Mouse (Mus musculus) layer of hippocampus, adult 2 months (tissue): Measurements from ENCODE around the gene Sox14. TPM values are rescaled to one million over a fixed set of nuclear protein-coding genes. Genes with fewer than 3 reads are reported as not detected.

Experiments used
- DNase-seq, 2 experiments: peaks; one replicate each; pipeline ENCODE4 v3.0.0; 2022; ENCODE audit warnings: low spot score in 2 of 2
- H3K27ac ChIP-seq: fragments of 200-600 bp; 2 replicates; pipeline ENCODE4 v1.8.1; 2022
- H3K4me3 ChIP-seq: fragments of 200-600 bp; 2 replicates; pipeline ENCODE4 v1.8.1; 2022; ENCODE audit warnings: mild to moderate bottlenecking
- CTCF ChIP-seq: fragments of 200-600 bp; conservative IDR thresholded peaks from 2 replicates; pipeline ENCODE4 v1.8.1; 2022; ENCODE audit warnings: antibody characterized with exemption, mild to moderate bottlenecking, moderate library complexity
- long read RNA-seq, 2 experiments: library from polyadenylated mRNA; stranded (forward); transcript quantifications; one replicate each; pipeline ENCODE4 v2.0.0; 2021; ENCODE audit warnings: borderline mapping rate in 2 of 2
- total RNA-seq, 2 experiments: library from RNA; stranded (reverse); gene quantifications; 2 replicates each; pipeline ENCODE4 v1.2.3; 2021

Sox14 gene
- not detected for total RNA-seq
- long read RNA-seq, experiment 1, partial matches to known transcripts, result 0 of 1 reads
- long read RNA-seq, experiment 1, other reads (novel, unspliced or antisense), result 0 of 1 reads
- long read RNA-seq, experiment 2, result 0 reads

DNA sequence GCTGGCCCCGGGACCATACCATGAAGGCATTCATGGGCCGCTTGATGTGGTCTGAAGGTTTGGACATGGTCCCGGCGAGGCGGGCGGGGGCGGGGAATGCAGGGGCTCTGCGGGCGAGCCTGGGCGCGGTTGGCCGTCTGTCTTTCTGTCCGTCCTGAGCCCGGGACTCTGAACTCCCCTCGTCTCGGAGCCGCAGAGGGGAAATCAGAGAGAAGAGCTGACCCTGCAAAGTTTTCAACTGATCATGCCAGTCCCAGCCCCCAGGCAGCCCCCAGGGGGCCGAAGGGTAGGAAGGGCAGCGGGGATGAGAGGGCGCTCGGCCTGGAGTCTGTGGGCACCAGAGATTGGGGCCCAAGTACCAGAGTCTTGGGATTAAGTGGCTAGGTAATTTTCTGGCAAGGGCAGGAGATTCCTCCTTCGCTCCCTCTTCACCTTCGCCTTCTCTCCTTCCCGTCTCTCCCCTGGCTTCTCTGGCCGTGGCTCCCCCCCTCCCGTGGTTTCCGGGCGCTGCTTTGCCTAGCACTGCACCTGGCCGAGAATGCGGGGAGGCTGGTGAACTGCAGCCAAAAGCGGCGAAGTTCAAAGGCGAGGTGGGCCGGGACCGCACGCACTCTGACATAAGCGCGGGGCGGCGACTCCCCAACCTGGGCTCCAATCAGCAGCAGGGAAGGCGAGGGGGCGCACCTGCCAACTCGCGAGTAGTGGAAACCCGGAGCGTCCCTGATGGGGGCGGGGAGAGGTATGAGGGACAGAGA, at the start of gene Sox14:
Gene Sox14 (minus strand): TSS at position 553 of the 755 bp plus-strand sequence.
- no peak within 1 kb of the TSS for H3K4me3 ChIP-seq
- no peak within 1 kb of the TSS for H3K27ac ChIP-seq
- no peak for DNase-seq
- no peak for TF ChIP-seq CTCF

DNA sequence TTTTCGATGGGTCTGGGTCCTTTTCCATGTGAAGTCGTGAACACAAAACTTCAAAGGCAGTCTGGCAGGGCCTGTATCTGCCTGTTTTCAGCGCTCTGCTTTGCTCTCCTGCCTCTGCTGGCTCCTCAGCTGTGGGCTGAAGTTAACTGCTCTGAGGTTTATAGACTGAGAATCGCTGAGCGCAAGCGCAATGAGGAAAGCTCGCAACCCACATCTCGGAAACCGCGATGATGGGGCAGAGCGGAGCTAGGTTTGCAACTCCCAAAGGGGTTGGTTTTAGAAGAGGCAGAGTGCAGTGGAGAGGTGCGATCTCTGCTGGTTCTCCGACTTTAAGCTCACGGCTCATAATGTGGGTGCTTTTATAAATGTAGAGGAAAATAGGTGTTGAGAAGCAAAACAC, 3.3 kb upstream of the Sox14 start:
- no peak for DNase-seq
- no peak for TF ChIP-seq CTCF
- Histone ChIP-seq H3K27ac (no peak overlapping the region), H3K4me3 (no peak overlapping the region)

DNA sequence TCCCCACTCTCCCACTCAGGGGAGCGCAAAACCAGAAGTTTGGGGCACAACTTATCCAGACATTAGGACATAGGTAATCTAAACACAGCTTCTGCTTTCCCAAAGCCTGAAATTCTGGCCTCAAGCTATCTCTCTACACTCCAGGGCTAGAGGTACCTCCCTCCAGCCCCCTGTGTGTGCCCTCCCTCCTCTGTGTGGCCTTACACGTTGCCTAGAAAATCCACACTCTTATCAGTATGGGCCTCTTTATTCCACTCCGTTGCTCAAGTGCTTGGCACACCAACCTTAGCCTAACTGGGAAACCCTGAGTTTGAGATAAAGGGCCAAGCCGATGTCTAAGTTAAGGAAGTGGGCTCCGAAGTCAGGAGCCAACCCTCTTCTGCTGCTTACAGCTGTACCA, 2.6 kb upstream of the Sox14 start:
- no peak overlapping the region for H3K27ac ChIP-seq
- H3K4me3 ChIP-seq, result no peak overlapping the region
- no peak for DNase-seq
- no peak for TF ChIP-seq CTCF

DNA sequence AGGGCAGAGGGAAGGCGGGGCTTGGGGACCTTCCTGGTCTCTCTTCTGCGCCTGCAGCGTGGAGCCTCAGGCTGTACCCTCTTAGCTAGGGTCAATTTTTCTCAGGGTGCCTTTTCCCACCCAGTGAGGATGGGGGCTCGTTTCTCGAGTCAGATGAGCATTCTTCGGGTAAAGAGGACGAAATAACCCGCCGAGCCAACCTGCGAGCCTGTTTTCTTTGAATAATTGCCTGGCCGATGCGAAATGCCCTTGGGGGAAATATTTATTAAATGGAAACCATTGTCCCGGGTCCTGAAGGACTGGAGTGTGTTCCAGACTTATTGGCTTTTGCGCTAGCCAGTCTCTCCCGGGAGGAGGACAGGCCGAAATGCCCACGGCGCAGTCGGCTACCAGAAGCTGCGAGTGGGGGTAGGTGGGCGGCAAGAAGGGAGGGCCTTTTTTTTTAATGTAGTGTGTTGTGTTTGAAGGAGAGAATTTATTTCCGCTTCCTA, 1.1 kb upstream of the Sox14 start:
- DNase-seq, result no peak
- TF ChIP-seq CTCF, result no peak
- H3K27ac ChIP-seq, result no peak overlapping the region
- no peak overlapping the region for H3K4me3 ChIP-seq

DNA sequence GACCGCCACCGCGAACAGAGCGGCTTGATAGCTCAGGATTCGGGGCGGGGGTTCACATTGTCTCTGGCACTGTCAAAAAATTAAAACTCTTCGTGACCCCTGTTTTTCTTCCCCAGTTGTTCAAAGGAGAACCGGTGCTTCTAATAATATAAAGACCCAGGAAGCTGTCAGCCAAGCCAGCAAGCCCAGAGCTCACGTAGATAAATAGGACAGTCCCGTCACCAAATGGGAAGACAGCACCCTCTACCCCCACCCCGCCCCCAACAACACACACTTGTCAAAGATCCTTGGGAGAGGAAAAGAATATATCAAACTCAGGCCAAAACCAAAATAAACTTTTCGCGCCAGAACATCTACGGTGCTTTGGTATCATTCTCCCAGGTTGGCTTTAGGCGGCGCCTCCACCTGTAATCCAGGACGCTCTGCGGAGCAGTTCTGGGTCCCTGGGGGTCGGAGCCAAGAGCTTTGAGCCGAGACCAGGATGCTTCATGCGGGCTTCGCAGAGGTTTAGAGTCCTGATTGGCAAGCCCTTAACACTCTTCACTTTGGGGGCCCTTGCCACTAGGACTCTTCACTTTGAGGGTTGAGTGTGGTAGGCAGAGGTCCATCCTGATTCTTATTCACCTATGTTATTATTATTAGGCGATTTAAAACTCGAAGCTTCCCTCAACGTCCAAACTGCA, 544 bp upstream of the Sox14 start:
- H3K4me3 ChIP-seq, result no peak overlapping the region
- TF ChIP-seq CTCF, result no peak
- DNase-seq, result no peak
- H3K27ac ChIP-seq, result no peak overlapping the region

DNA sequence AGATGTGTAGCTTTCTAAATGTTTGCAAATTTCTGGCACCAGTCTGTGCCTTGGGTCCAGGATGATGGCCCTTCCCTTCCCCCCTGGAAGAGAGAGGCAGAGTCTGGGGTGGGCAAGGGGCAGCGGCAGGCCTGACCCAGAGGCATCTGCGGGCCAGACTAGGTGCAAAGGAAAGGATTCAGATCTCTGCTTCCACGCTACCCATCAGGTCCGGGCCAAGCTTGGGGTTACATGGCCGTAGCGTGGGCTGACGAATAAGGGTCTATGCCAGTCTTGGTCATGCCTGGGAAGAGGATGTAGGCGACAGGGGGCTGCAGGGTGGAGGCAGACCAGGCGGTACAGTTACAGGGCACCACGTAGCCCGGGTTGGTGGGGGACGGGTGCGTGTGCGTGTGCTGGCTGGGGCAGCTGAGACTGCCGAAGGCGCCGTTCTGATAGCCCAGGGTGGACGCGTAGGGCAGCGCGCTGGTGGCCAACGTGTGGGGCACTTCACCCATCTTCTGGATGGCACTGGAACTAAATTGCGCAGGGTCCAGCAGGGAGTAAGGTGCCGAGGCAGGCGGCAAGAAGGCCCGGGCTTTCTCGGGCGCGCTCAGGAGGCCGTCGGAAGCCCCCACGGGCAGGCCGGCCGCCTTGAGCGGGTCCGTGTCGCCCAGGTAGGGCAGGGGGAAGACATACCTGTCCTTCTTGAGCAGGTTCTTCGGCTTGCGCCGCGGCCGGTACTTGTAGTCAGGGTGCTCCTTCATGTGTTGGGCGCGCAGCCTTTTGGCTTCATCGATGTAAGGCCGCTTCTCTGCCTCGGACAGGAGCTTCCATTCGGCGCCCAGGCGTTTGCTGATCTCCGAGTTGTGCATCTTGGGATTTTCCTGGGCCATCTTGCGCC, 994 bp downstream of the Sox14 start:
- no peak for DNase-seq
- no peak for TF ChIP-seq CTCF
- Histone ChIP-seq H3K27ac (no peak overlapping the region), H3K4me3 (no peak overlapping the region)

DNA sequence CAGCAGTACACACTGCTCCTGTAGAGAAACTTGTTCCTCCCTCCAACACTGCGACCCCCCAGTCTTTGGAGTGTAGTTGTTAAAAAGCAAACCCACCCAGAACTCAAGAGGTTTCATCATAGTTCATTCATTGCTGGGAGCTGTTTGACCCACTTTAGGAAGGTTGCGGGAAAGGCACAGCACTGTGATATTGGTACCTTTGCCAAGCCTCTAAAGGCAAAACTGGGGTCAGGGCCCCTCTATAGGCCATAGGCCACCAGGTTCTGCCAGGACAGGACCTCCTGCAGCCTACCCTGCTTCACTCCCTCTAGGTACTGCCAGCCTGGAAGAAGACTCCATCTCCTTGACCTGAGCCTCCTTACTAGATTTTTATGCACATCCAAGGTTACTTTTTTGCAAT, 2.2 kb downstream of the Sox14 start:
- Histone ChIP-seq H3K27ac (no peak overlapping the region), H3K4me3 (no peak overlapping the region)
- no peak for TF ChIP-seq CTCF
- no peak for DNase-seq

DNA sequence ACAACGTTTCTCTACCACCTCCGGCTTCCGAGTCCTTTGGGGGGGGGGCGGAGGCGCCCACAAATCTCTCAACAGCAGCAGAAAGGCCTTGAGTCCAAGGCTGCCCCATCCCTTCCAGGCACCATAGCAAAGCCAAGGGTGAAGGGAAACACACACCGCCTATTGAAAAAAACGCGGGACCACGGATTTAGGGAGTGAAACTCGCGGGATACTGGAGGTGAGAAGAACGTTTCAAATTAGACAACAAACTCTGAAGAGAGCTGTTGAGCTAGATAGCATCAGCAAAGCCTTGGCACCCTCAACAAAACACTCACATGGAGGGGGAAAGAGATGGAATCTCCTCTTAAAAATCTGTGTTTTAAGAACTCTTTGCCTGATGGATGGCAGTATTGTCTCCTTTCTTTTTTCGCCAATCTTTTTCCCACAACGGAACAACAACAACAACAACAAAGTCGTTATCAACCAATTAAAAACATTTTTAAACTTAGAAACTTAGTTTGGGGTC, 2.8 kb downstream of the Sox14 start:
- Histone ChIP-seq H3K4me3 (no peak overlapping the region), H3K27ac (no peak overlapping the region)
- TF ChIP-seq CTCF, result no peak
- no peak for DNase-seq

DNA sequence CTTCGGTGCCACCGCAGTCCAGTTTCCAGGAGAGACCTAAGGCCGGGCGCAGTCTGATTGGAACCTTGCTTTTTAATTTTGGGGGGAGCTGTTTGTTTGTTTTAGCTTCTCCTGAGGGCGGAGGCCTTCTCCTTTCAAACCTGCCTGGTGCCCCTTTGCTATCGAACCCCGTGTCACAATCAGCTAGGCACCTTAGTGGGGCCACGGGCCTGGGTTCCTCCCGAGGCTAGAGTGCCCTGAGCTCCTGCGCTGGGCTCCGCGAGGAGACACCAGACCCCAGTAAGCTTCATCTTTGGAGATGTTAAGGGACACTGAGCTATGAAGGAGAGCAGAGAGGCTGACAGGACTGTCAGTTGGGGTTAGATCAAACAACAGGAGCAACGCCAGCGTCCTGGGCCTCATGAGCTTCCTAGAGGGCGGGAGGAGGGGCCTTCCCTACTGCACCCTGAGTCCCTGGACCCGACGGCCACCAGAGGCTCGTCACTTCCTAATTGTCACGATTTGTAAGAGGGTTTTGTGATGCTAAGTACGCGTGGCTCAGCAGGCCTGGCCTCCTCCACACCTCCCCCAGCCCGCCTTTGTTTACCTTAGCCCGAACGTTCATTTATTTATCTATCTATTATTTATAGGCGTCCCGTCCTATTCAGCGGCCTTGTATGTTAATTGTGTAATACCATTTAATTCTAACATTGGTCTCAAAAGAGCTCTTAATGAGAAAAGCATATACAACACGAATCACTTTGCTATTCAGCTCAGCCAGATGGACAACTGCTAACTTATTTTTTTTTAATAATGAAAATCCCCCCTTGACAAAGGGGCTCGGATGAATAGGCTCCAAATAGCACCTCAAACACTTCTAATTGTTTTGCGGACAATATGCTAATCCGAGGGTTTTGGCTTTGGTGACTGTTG, 3.5 kb downstream of the Sox14 start:
- Histone ChIP-seq H3K27ac (no peak overlapping the region), H3K4me3 (no peak overlapping the region)

DNA sequence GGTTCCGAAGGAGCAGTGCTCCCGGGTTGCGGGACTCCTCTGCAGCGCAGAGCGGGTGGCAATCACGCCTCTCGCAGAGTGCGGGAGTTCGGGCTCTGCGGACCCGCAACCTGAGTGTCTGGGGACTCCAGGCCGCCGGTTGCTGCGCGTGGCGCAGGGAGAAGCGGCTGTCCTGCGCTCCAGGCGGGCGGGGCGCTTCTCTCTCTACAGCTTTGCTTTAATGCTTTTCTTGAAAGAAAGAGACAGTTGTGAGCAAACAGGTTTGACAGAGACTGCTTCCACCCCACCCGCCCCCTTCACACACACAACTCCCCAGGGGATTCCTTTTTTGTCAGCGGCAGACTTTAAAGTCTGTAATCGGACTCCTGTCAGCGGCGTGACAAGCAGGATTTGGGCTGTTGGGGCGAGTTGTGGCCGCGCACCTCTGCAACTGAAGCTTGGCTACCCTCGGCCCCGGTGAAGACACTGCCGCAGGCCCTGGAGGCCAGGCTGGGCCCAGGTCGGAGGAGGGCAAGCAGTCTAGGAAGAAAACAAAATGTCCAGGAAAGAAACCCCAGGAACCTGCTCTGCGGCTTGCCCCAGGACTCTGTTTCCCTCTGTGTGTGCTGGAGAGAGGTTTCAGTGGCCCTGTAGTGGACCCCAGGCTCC, 4.3 kb downstream of the Sox14 start:
- Histone ChIP-seq H3K27ac (no peak overlapping the region), H3K4me3 (no peak overlapping the region)
- DNase-seq, result no peak

More for the DNA sequence above, 3.5 kb downstream of the Sox14 start:
- no peak for DNase-seq
- no peak for TF ChIP-seq CTCF

DNA sequence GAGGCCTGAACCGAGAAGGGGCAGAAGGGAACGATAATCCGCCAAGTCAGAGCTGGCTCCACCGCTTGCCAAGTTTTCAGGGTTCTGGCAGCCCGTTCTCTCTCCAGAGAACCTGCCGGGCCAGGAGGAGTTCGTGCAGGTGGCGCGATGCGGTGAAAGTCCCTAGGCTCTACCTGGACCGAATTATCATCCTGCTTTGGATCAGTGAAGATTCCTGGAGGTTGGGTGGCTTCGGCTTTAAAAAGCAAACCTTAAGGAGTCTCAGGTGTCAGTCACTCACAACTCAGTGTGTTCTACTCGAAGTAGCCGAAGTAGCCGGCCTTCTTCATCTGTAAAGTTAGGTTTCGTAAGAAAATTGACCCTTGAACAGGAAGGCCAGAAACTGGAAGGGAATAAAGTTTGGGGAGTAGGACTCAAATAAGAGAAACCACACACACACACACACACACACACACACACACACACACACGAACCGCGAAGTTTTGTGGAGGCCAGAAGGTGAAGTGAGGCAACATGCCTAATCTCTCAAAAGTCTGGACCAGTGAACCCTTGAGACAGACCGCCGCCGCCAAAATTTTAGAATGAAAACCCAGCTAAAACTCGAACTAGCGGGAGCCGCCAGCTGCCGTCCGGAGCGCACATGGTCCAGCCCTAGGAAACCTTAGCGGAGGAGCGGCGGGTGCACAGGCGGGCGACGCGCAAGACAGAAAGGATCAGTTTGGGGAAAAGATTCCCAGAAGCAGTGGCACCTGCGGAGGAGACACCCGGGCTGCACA, 5.0 kb downstream of the Sox14 start:
- no peak overlapping the region for H3K4me3 ChIP-seq
- H3K27ac ChIP-seq, result no peak overlapping the region
- no peak for DNase-seq
- no peak for TF ChIP-seq CTCF

More for the DNA sequence above, 4.3 kb downstream of the Sox14 start:
- TF ChIP-seq CTCF, result no peak
